In genomic region chr12:35641741-35642140, GRCm38 (mm10) we compare ENCODE assay signal across 15 mouse cellular contexts.
"Had no signal": no experiment of that assay in that cellular context is flagged by ENCODE, and none has a peak within 500 bp of the region (broad histone marks: within the 10 kb centered on the region; RNA-seq: fewer than 3 reads in every experiment).

No protein-coding gene starts in this region.

- H3K4me3 ChIP-seq: megakaryocyte, embryonic 14.5 days; midbrain, embryonic 13.5 days; midbrain, embryonic 15.5 days; neural tube, embryonic 12.5 days; stomach, embryonic 15.5 days had no signal

- H3K27ac ChIP-seq: macrophage; midbrain, embryonic 13.5 days; midbrain, embryonic 15.5 days; neural tube, embryonic 12.5 days; stomach, embryonic 15.5 days; stomach, postnatal 0 days had no signal

- H3K9me3 ChIP-seq: megakaryocyte, embryonic 14.5 days; midbrain, embryonic 13.5 days; midbrain, embryonic 15.5 days; neural tube, embryonic 12.5 days; stomach, embryonic 15.5 days had no signal

- H3K27me3 ChIP-seq: megakaryocyte, embryonic 14.5 days; midbrain, embryonic 13.5 days; midbrain, embryonic 15.5 days; neural tube, embryonic 12.5 days; stomach, embryonic 15.5 days had no signal

- DNase-seq: lung, adult 18-20 months; lung, embryonic 14.5 days; lung, postnatal 10 days; right cerebral cortex, adult 18-20 months; right cerebral cortex, postnatal 25 days; thymus, adult 2 months; thymus, postnatal 25 days; thymus, postnatal 4 days had no signal

- H3K9ac ChIP-seq: lung, embryonic 14.5 days; midbrain, embryonic 13.5 days; midbrain, embryonic 15.5 days; neural tube, embryonic 12.5 days; stomach, embryonic 15.5 days had no signal

- H3K4me1 ChIP-seq: midbrain, embryonic 13.5 days; midbrain, embryonic 15.5 days; neural tube, embryonic 12.5 days; stomach, embryonic 15.5 days had no signal

- H3K36me3 ChIP-seq: midbrain, embryonic 13.5 days; midbrain, embryonic 15.5 days; neural tube, embryonic 12.5 days; stomach, embryonic 15.5 days had no signal

- ATAC-seq: midbrain, embryonic 13.5 days; midbrain, embryonic 15.5 days had no signal
